20 mouse cellular contexts compared by ENCODE assay signal in the genomic region with DNA sequence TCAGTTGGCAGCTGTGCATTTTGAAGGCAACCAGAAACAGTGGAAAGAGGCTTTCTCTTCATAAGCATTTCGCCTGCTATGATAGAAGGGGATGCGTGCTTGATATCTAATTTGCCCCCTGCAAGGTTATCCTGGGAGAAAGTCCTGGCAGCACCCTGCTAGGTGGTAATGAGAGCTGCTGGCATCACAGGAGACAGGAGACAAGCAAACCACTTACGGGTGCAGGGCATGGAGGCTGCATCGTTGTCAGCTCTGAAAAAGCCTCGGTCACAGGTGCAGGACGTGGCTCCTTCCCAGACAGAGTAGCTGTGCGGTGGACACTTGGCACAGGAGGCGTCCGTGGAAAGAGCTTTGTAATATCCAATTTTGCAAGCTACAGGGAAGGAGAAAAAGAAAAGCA.
A peak's percentile ranks its signal among the peaks of the same experiment; 100 is the strongest.
DNase-seq lines count a peak whose midpoint lies in the region; ATAC-seq and TF ChIP-seq lines count a peak whose summit lies in the region.
"Had no signal": no experiment of that assay in that cellular context is flagged by ENCODE, and none has a peak within 500 bp of the region (broad histone marks: within the 10 kb centered on the region; RNA-seq: fewer than 3 reads in every experiment).

No protein-coding gene starts in this region.

- H3K4me3 ChIP-seq in forebrain, embryonic 12.5 days (replicated peaks): no peak overlapping the region
- H3K4me3 ChIP-seq in forebrain, embryonic 11.5 days (ENCODE audit: low read depth, low read length): no peak overlapping the region
- H3K4me3 ChIP-seq in layer of hippocampus, adult 2 months: no peak overlapping the region
- H3K4me3 ChIP-seq in E14TG2a.4 (replicated peaks; ENCODE audit: low read length): peak overlapping the region; percentile 37; the same call in 1 of the 2 replicates
- no peak overlapping the region for H3K4me3 ChIP-seq in forebrain, postnatal 0 days (ENCODE audit: low read depth, low read length)
- no peak overlapping the region for H3K4me3 ChIP-seq in neural tube, embryonic 15.5 days (replicated peaks)
- H3K4me3 ChIP-seq: embryonic facial prominence, embryonic 13.5 days had no signal

- 80% methylated on average over 9 of the region's 9 CpGs for WGBS in forebrain, embryonic 12.5 days
- WGBS in forebrain, embryonic 11.5 days: 89% methylated on average over 9 of the region's 9 CpGs
- 39% methylated on average over 9 of the region's 9 CpGs for WGBS in forebrain, postnatal 0 days
- WGBS in neural tube, embryonic 15.5 days: 51% methylated on average over 9 of the region's 9 CpGs

- H3K4me2 ChIP-seq in forebrain, embryonic 12.5 days: no peak overlapping the region
- no peak overlapping the region for H3K4me2 ChIP-seq in forebrain, embryonic 11.5 days (ENCODE audit: low read depth, low read length, severe bottlenecking)
- H3K4me2 ChIP-seq in forebrain, postnatal 0 days (ENCODE audit: low read depth): no peak overlapping the region
- no peak overlapping the region for H3K4me2 ChIP-seq in neural tube, embryonic 15.5 days
- H3K4me2 ChIP-seq: embryonic facial prominence, embryonic 13.5 days had no signal

- H3K9me3 ChIP-seq in forebrain, embryonic 12.5 days: no peaks in the 10 kb centered on the region
- H3K9me3 ChIP-seq in forebrain, embryonic 11.5 days (ENCODE audit: control insufficient read depth, low read length): no peaks in the 10 kb centered on the region
- no peaks in the 10 kb centered on the region for H3K9me3 ChIP-seq in E14TG2a.4 (ENCODE audit: low read length)
- H3K9me3 ChIP-seq in forebrain, postnatal 0 days (ENCODE audit: low read length): no peaks in the 10 kb centered on the region
- no peaks in the 10 kb centered on the region for H3K9me3 ChIP-seq in neural tube, embryonic 15.5 days (replicated peaks)
- H3K9me3 ChIP-seq: embryonic facial prominence, embryonic 13.5 days had no signal

- ATAC-seq in forebrain, embryonic 12.5 days (ENCODE audit: low FRiP score): 0 out of 2 replicates have a peak, but pooled peaks have one; percentile 11
- ATAC-seq in forebrain, embryonic 11.5 days (replicated peaks; ENCODE audit: low FRiP score): no peak
- 0 out of 2 replicates have a peak, but pooled peaks have one; percentile 18 for ATAC-seq in forebrain, postnatal 0 days
- ATAC-seq in neural tube, embryonic 15.5 days (ENCODE audit: low FRiP score): no peak
- ATAC-seq: liver, postnatal 0 days had no signal

- no peak overlapping the region for H3K9ac ChIP-seq in forebrain, embryonic 12.5 days
- no peak overlapping the region for H3K9ac ChIP-seq in forebrain, embryonic 11.5 days (ENCODE audit: low read length)
- H3K9ac ChIP-seq in forebrain, postnatal 0 days: no peak overlapping the region
- H3K9ac ChIP-seq in neural tube, embryonic 15.5 days (replicated peaks): no peak overlapping the region
- H3K9ac ChIP-seq: embryonic facial prominence, embryonic 13.5 days; liver, postnatal 0 days had no signal

- peak overlapping the region; percentile 50 for H3K27ac ChIP-seq in forebrain, embryonic 12.5 days
- no peak overlapping the region for H3K27ac ChIP-seq in forebrain, embryonic 11.5 days (ENCODE audit: low read depth, low read length)
- H3K27ac ChIP-seq in layer of hippocampus, adult 2 months: peak overlapping the region; percentile 2; the same call in 1 of the 2 replicates
- H3K27ac ChIP-seq in forebrain, postnatal 0 days (ENCODE audit: low read depth, low read length): no peak overlapping the region
- no peak overlapping the region for H3K27ac ChIP-seq in neural tube, embryonic 15.5 days (replicated peaks)
- H3K27ac ChIP-seq: embryonic facial prominence, embryonic 13.5 days had no signal

- no peak for DNase-seq in forebrain, embryonic 11.5 days (ENCODE audit: low spot score)
- no peak for DNase-seq in layer of hippocampus, adult 2 months (ENCODE audit: low spot score in 2 of 2)
- DNase-seq in layer of hippocampus, postnatal 36 days: no peak
- DNase-seq in forebrain, postnatal 0 days: no peak
- no peak for DNase-seq in kidney, adult 11 months
- DNase-seq: adrenal gland, adult 8-10 months; cerebellum, adult 11-12 months; heart, postnatal 4 days; kidney, adult 2 months; kidney, postnatal 25 days; liver; liver, postnatal 0 days; lung, postnatal 14 days; right cerebral cortex, adult 18-20 months; thymus, postnatal 14 days had no signal

- no peak for TF ChIP-seq CTCF in layer of hippocampus, adult 2 months (conservative IDR thresholded peaks at IDR 0.05)
- TF ChIP-seq CTCF in E14TG2a.4 (conservative IDR thresholded peaks at IDR 0.05; ENCODE audit: low read length): no peak
- no peak for TF ChIP-seq CTCF in forebrain, postnatal 0 days (IDR thresholded peaks at IDR 0.05; ENCODE audit: low read depth)

- H3K36me3 ChIP-seq in forebrain, embryonic 12.5 days (replicated peaks): peaks cover 21% of the 10 kb centered on the region
- peaks cover 3% of the 10 kb centered on the region; the same call in 1 of the 2 replicates for H3K36me3 ChIP-seq in forebrain, embryonic 11.5 days (ENCODE audit: control insufficient read depth, insufficient read depth, low read length)
- H3K36me3 ChIP-seq in E14TG2a.4 (ENCODE audit: insufficient read depth, low read length): peaks cover 37% of the 10 kb centered on the region
- no peaks in the 10 kb centered on the region; the same call in 1 of the 2 replicates for H3K36me3 ChIP-seq in forebrain, postnatal 0 days (ENCODE audit: insufficient read depth)
- H3K36me3 ChIP-seq in neural tube, embryonic 15.5 days: no peaks in the 10 kb centered on the region

- no peaks in the 10 kb centered on the region for H3K27me3 ChIP-seq in forebrain, embryonic 12.5 days
- no peaks in the 10 kb centered on the region for H3K27me3 ChIP-seq in forebrain, embryonic 11.5 days (ENCODE audit: control insufficient read depth, insufficient read depth, low read length)
- no peaks in the 10 kb centered on the region for H3K27me3 ChIP-seq in E14TG2a.4 (ENCODE audit: insufficient read depth, low read length)
- H3K27me3 ChIP-seq in forebrain, postnatal 0 days (ENCODE audit: insufficient read depth, low read length): no peaks in the 10 kb centered on the region
- H3K27me3 ChIP-seq in neural tube, embryonic 15.5 days (replicated peaks): no peaks in the 10 kb centered on the region
- H3K27me3 ChIP-seq: CH12.LX; embryonic facial prominence, embryonic 13.5 days had no signal

- H3K4me1 ChIP-seq in forebrain, embryonic 12.5 days: peaks cover 49% of the 10 kb centered on the region
- peaks cover 17% of the 10 kb centered on the region for H3K4me1 ChIP-seq in forebrain, embryonic 11.5 days (replicated peaks; ENCODE audit: control insufficient read depth, insufficient read depth, low read length)
- peaks cover 99% of the 10 kb centered on the region for H3K4me1 ChIP-seq in E14TG2a.4 (replicated peaks; ENCODE audit: low read depth, low read length)
- no peaks in the 10 kb centered on the region; the same call in 1 of the 2 replicates for H3K4me1 ChIP-seq in forebrain, postnatal 0 days (ENCODE audit: insufficient read depth)
- peaks cover 43% of the 10 kb centered on the region for H3K4me1 ChIP-seq in neural tube, embryonic 15.5 days

Comparison
In these comparisons a context has a peak if more than half of its experiments do, and no peak if none do; other contexts are left out.
1. ATAC-seq: peak in forebrain, embryonic 12.5 days (single experiment) and forebrain, postnatal 0 days (single experiment); none in forebrain, embryonic 11.5 days (single experiment) and neural tube, embryonic 15.5 days (single experiment).
2. H3K27ac ChIP-seq: peak in forebrain, embryonic 12.5 days (single experiment) and layer of hippocampus, adult 2 months (single experiment); none in forebrain, embryonic 11.5 days (single experiment), forebrain, postnatal 0 days (single experiment) and neural tube, embryonic 15.5 days (single experiment).